Mouse (Mus musculus): ENCODE measurements around the gene Pdk2. TPM values are rescaled to one million over a fixed set of nuclear protein-coding genes. Genes with fewer than 3 reads are reported as not detected.

Gene Pdk2
- polyA plus RNA-seq, 1 experiment = 106 TPM

- Histone ChIP-seq H3K27ac (ENCODE audit: insufficient read depth, low read length) (no peak overlapping the region), H3K4me3 (ENCODE audit: insufficient read depth, low read length) (no peak overlapping the region), H3K4me1 (ENCODE audit: control insufficient read depth, insufficient read depth, low read length) (no peaks in the 10 kb centered on the region)
- TF ChIP-seq CTCF (IDR thresholded peaks at IDR 0.05; ENCODE audit: extremely low read depth, insufficient read depth, low read length) (no peak), POLR2A (IDR thresholded peaks at IDR 0.05; ENCODE audit: extremely low read depth, insufficient read depth, low read length) (no peak)
Measured at GRCm38 (mm10) chr11:95072136-95072535, 31.0 kb upstream of the Pdk2 start.

GRCm38 (mm10) chr11:95071266-95071665 lies 30.1 kb upstream of the Pdk2 start:
- Histone ChIP-seq H3K4me3 (ENCODE audit: insufficient read depth, low read length) (no peak overlapping the region), H3K4me1 (ENCODE audit: control insufficient read depth, insufficient read depth, low read length) (no peaks in the 10 kb centered on the region), H3K27ac (ENCODE audit: insufficient read depth, low read length) (no peak overlapping the region)
- no peak for TF ChIP-seq POLR2A (IDR thresholded peaks at IDR 0.05; ENCODE audit: extremely low read depth, insufficient read depth, low read length)
- no peak for TF ChIP-seq CTCF (IDR thresholded peaks at IDR 0.05; ENCODE audit: extremely low read depth, insufficient read depth, low read length)

GRCm38 (mm10) chr11:95070140-95071107 lies 29.3 kb upstream of the Pdk2 start:
- H3K4me3 ChIP-seq (ENCODE audit: insufficient read depth, low read length) = no peak overlapping the region
- no peak overlapping the region for H3K27ac ChIP-seq (ENCODE audit: insufficient read depth, low read length)
- no peaks in the 10 kb centered on the region for H3K4me1 ChIP-seq (ENCODE audit: control insufficient read depth, insufficient read depth, low read length)
- TF ChIP-seq CTCF (IDR thresholded peaks at IDR 0.05; ENCODE audit: extremely low read depth, insufficient read depth, low read length) (no peak), POLR2A (IDR thresholded peaks at IDR 0.05; ENCODE audit: extremely low read depth, insufficient read depth, low read length) (no peak)

GRCm38 (mm10) chr11:95069226-95069957 lies 28.2 kb upstream of the Pdk2 start:
- no peak overlapping the region for H3K27ac ChIP-seq (ENCODE audit: insufficient read depth, low read length)
- TF ChIP-seq POLR2A (IDR thresholded peaks at IDR 0.05; ENCODE audit: extremely low read depth, insufficient read depth, low read length) = no peak
- no peak for TF ChIP-seq CTCF (IDR thresholded peaks at IDR 0.05; ENCODE audit: extremely low read depth, insufficient read depth, low read length)
- H3K4me3 ChIP-seq (ENCODE audit: insufficient read depth, low read length) = no peak overlapping the region

GRCm38 (mm10) chr11:95056768-95057501 lies 15.8 kb upstream of the Pdk2 start:
- Histone ChIP-seq H3K4me1 (ENCODE audit: control insufficient read depth, insufficient read depth, low read length) (no peaks in the 10 kb centered on the region), H3K27ac (ENCODE audit: insufficient read depth, low read length) (no peak overlapping the region), H3K4me3 (ENCODE audit: insufficient read depth, low read length) (no peak overlapping the region)
- TF ChIP-seq POLR2A (IDR thresholded peaks at IDR 0.05; ENCODE audit: extremely low read depth, insufficient read depth, low read length) (no peak), CTCF (IDR thresholded peaks at IDR 0.05; ENCODE audit: extremely low read depth, insufficient read depth, low read length) (no peak)

More at GRCm38 (mm10) chr11:95069226-95069957, 28.2 kb upstream of the Pdk2 start:
- H3K4me1 ChIP-seq (ENCODE audit: control insufficient read depth, insufficient read depth, low read length) = no peaks in the 10 kb centered on the region

- no peak for TF ChIP-seq POLR2A (IDR thresholded peaks at IDR 0.05; ENCODE audit: extremely low read depth, insufficient read depth, low read length)
- no peak for TF ChIP-seq CTCF (IDR thresholded peaks at IDR 0.05; ENCODE audit: extremely low read depth, insufficient read depth, low read length)
- no peak overlapping the region for H3K27ac ChIP-seq (ENCODE audit: insufficient read depth, low read length)
- no peak overlapping the region for H3K4me3 ChIP-seq (ENCODE audit: insufficient read depth, low read length)
- H3K4me1 ChIP-seq (ENCODE audit: control insufficient read depth, insufficient read depth, low read length) = no peaks in the 10 kb centered on the region
Measured at GRCm38 (mm10) chr11:95053062-95053461, 11.9 kb upstream of the Pdk2 start.

- H3K27ac ChIP-seq (ENCODE audit: insufficient read depth, low read length) = no peak overlapping the region
- H3K4me1 ChIP-seq (ENCODE audit: control insufficient read depth, insufficient read depth, low read length) = no peaks in the 10 kb centered on the region
- TF ChIP-seq CTCF (IDR thresholded peaks at IDR 0.05; ENCODE audit: extremely low read depth, insufficient read depth, low read length) (peak; percentile 87), POLR2A (IDR thresholded peaks at IDR 0.05; ENCODE audit: extremely low read depth, insufficient read depth, low read length) (no peak)
- no peak overlapping the region for H3K4me3 ChIP-seq (ENCODE audit: insufficient read depth, low read length)
Measured at GRCm38 (mm10) chr11:95046980-95047680, 6.0 kb upstream of the Pdk2 start.

- Histone ChIP-seq H3K27ac (ENCODE audit: insufficient read depth, low read length) (no peak overlapping the region), H3K4me3 (ENCODE audit: insufficient read depth, low read length) (no peak overlapping the region), H3K4me1 (ENCODE audit: control insufficient read depth, insufficient read depth, low read length) (peaks cover 2% of the 10 kb centered on the region; the same call in 1 of the 2 replicates)
- no peak for TF ChIP-seq CTCF (IDR thresholded peaks at IDR 0.05; ENCODE audit: extremely low read depth, insufficient read depth, low read length)
- TF ChIP-seq POLR2A (IDR thresholded peaks at IDR 0.05; ENCODE audit: extremely low read depth, insufficient read depth, low read length) = no peak
Measured at GRCm38 (mm10) chr11:95044185-95044870, 3.2 kb upstream of the Pdk2 start.

Measured in cortical plate, adult 2 months (tissue).